Mouse (Mus musculus): ENCODE results near the gene Dnah17.

The Dnah17 gene

DNA sequence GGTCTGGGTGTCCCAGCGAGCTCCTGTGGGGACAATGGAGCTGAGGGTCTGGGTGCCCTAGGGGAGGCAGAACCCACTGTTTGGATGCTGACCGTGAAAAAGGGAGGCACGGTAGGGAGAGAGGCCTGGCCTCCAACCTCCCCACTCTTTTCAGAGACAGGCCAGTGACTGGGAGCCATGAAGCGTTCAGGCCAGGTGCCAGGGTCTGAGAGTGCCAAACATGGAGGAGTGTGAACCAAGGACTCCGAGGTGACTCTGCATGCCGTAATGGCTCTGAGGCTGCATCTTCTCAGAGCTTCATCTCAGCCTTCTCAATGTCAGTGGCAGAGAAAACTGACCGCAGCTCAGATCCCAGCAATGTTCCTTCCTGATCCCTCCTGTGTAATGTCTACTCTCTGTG, 107.0 kb downstream of the Dnah17 start:
- DNase-seq (ENCODE audit: low read depth) = no peak

DNA sequence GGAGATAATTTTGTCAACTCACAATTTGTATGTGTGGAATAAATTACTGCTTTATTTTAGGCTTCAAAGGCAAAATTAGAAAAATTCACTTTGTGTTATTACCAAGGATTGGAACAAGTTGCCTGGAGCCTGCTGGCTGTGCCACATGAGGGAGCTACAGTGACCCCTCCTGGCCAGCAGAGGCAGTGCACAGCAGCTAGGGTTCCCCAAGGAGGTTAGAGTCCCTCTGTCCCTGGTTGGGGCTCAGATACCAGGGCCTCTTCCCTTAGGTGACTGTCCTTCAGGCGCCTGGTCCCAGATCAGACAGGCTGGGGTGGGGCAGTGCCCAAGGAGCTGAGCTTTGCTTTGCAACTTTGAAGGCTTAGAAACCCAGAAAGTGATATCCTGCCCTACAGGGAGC, 108.6 kb downstream of the Dnah17 start:
- DNase-seq (ENCODE audit: low read depth) = no peak

DNA sequence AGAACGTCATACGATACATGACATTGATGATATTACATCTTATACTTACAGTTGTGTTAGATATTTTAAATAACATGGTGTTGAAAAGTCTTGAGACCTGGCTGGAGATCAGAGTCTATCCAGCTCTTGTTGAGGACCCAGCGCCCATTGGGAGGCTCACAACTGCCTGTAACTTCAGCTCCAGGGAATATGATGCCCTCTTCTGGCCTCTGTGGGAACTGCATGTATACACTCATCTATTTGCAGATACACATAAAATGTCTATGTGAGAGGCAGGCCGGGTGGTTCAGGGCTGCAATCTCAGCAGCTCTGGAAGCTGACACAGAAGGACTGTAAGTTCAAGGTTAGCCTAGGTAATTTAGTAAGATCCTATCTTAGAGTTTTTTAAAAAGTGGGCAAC, 112.1 kb downstream of the Dnah17 start:
- no peak for DNase-seq (ENCODE audit: low read depth)

DNA sequence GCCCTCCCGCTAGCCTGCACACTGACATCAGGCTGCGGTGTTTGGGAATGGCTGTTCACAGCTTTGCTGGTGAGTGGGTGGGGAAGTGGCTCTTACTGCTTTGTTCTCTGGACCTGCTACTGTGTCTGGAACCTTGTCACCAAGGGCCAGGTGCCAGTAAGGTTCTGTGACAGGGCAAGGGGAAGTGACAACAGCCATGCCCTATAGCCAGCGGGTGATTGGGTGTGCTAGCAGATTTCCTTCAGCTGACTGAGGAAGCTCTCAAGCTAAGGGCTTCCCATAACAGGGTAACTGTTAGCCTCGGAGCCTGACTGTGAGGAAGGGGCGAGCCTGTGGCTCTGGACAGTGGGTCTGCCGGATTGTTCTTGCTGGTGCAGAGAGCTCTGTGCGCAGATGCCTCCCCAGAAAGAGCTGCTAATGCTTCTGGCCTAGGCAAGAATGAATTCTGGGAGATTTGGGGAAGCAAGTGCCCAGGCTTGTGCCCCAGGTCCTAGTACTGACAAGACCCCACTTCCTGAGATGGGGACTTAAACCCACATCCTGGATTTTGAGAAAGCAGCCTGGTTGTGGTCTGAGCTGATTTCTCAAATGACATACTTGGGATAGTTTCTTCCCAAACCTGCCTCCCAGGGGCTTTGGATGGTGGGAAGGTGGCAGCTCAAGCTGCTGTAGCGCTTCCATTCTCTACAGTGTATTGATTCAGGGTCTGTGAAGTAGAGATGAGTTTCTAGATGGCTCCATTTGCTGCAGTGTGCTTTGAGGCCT, 114.9 kb downstream of the Dnah17 start:
- no peak for DNase-seq (ENCODE audit: low read depth)

DNA sequence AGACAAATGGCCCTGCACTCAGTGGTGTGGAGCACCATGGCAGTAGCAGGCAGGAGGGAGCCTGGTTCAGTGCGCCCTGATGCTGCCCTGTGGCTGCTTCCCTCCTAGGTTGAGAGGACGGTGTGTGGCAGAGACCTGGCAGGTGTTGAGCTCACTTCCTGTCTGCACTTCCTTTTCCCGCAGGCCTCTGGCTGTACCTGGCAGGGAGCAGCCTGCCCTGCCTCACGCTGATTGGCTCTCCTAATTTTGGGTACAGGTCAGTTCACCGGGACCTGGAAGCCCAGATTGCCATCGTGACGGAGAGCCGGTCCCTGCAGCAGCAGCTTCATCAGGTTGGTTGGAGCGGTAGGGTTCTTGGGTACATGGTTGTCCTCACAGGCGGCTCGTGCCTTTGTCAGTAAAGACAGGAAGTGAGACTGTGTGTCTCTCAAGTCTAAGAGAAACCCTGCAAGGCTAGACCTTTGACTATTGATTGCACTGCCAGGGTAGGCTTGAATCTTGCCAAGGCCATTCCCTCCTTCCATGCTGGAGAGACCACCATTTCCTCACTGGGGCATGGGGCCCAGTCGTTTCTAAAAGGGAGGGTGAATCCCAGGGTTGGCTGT, 115.9 kb downstream of the Dnah17 start:
- no peak for DNase-seq (ENCODE audit: low read depth)

DNA sequence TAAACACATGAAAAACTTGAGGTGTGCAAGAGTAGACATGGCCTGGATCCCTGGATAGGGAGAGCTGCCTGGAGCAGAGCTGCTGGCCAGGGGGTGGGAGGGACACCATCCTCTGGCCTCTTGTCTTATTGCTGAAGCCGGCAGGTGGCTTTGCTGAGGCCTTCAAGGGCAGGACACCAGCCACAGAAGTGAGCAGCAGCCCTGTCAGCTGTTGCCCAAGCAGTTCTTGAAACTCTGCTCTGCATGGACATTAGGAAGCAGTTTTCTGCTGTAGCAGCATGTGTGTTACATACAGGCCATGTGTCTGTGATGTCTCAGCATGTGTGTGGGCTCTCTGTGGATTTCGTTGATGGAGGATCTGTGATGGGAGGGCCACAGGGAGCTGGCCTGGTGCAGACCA, 117.1 kb downstream of the Dnah17 start:
- DNase-seq (ENCODE audit: low read depth) = no peak

DNA sequence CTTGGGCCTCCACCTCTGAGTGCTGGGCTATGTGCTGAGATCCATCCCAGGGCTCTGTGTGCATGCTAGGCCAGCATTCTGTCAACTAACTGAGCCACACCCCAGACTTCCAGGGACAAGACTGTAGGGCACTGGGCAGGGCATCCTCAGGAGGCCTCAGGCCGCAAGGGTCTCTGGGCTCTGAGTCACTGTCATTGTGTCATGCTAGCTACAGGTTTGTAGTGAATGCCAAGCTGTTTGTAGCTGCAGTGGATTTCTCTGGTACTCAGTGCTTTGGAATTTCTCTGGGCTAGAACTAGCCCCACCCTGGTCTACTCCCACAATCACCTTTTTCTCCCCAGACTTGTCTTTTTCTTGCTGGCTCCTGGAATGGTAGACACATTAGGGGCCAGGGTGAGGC, 117.8 kb downstream of the Dnah17 start:
- DNase-seq (ENCODE audit: low read depth) = no peak

DNA sequence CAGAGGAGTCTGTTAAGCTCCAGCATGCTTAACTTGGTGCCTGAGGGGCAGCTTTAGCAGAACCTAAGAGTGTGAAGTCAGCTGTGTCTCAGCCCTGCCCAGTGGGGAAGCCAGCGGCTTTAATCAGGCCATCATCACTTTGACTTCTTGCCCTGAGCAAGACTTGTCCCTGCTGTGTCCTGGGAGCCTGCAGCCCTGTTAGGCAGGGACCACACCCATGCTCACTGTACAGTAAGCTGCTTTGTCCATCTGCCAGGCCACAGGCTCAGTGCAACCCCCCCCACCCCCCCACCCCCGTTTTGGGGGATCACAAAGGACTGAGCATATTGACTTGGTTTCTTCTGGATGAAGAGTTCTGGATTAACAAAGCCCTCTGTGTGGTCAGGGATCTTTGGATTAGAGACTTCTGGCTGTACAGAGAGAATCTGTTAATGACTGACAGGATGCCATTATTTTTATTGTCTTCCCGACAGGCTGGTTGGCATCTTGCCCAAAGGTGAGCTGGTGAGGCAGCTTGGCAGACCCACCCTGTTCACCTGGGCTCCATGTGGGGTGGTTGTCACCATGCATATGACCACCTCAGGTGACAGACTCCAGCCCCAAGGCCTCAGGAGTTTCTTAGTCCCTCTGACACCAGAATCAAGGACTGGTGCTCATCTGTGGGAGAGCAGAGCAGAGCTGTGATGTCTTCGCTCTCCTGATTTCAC, 120.4 kb downstream of the Dnah17 start:
- no peak for DNase-seq (ENCODE audit: low read depth)

DNA sequence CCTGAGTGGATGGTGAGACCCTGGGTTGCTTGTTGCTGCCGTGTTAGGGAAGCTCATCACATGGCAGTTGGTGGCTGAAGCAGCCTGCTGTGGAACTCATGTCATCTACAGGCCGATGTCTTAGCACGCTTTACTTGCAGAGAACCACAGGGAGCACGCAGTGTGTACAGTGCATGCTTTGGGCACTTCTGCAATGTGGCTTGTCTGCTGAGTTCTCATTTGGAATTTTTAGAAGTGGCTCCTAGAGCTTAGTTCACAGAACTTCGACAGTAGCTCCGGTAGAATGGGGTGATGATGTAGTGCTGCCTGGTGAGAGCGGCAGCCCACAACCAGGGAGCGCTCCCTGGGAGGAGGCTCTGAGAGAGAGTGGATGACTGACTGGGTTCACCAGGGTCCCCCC, 121.6 kb downstream of the Dnah17 start:
- DNase-seq (ENCODE audit: low read depth) = no peak

DNA sequence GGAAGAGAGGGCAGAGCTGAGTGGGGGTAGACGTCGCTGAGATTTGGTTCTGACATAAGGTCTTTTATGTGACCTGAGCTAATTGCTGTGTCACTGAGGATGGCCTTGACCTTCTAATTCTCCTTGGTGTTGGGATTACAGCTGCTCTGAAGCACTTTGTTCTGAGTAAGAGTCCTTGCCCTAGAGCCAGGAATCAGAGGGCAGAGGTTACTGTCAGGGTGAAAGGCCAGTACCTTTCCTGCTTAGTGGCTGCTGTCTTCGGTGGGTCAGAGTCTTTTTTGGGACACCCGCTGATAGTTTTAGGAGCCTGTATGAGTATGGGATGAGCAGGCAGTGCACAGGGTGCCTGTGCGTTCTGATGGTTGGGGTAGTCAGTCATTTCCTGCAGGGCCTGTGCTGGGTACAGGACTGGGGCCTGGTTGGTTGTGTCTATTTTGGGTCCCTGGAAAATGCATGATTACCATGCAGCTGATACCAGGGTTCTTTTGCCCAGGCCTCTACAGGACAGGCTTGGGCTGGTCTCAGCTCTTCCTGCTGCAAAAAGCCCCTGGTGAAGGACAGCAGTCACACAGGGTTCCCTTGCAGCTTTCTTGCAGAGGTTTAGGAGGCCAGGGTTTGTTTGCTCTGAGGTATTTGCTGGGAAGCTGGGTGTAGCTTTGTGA, 122.2 kb downstream of the Dnah17 start:
- DNase-seq (ENCODE audit: low read depth) = no peak

DNA sequence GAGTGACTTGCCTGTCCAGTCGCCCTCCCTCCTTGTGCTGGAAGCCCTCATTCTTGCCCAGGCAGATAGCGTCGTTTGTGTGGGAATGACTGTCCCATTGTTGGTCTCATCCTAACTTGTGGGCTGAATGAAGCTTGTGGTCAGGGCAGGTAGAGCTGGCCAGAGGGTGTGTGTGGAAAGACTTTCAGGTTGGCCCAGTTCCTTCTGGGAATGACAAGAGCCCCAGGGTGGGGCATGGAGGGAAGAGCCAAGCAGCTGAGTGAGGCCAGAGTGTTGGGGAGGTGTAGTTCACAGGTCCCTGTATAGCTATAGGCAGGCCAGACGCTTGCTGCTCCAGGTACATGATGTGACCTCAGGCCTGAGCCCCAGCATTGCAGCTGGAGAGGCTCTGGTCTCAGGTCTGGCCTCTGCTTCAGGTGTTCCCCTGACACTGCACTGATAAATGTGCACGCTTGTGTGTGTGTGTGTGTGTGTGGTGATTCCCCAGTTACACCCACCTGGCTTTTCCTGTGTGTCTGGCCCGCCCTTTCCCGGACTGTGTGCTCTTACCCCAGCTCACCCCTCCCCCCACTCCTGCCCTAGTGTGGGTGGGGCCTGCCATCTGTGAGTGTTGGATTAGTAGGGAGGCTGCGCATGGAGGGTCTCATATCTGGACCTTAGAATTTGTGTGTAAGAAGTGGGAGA, 122.8 kb downstream of the Dnah17 start:
- no peak for DNase-seq (ENCODE audit: low read depth)

DNA sequence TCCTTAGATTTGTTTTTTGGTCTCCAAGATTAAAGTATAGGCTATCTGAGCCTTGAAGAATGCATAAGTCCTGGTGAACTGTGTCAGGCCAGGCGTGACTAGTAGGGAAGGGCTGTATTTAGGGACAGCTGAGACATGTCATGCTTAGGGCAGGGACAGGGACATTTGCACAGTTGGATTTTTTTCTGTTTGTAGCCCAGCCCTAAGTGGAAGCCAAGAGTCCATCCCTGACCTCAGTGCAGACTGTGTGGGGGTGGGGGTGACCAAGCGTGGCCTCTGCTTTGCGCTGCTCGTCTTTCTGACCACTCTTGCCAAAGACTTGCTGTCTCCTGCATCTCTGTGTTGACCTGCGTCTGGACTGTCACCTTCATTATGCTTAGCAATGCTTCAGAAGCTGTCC, 126.2 kb downstream of the Dnah17 start:
- no peak for DNase-seq (ENCODE audit: low read depth)

DNA sequence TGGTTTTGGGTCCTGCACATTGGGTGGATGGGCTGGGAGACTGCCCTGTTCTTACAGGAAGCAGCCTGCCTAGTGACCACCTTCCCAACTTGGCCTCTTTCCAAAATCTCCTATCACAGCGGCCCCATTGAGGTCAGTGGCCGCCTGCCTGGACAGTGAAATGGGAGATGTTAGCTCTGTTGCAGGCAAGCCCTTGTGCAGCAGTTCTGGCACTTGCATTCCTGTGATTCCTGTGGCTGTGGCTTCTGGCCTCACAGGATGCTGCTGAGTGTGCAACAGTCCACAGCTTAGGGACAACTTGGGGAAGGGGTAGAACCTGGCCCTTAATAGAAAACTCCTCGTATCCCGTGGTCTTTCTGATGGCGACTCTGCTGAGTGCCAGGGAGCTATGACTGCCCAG, 126.7 kb downstream of the Dnah17 start:
- no peak for DNase-seq (ENCODE audit: low read depth)

DNA sequence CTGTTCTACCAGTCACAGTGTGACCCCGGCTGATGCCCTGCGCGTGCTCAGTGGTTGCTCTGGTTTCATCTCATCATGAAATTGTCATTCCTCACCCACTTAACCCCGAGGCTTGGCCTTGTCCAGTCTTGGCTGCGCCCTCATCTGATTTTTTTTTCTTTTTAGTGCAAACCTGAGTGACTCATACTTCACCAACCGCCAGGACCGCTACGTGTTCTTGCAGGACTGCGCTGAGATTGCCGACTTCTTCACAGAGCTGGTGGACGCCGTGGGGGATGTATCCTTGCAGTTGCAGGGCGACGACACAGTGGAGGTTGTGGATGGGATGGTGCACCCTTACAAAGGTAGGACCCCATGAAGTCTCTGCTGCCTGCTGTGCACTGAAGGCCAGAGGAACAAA, 127.3 kb downstream of the Dnah17 start:
- DNase-seq (ENCODE audit: low read depth) = no peak

DNA sequence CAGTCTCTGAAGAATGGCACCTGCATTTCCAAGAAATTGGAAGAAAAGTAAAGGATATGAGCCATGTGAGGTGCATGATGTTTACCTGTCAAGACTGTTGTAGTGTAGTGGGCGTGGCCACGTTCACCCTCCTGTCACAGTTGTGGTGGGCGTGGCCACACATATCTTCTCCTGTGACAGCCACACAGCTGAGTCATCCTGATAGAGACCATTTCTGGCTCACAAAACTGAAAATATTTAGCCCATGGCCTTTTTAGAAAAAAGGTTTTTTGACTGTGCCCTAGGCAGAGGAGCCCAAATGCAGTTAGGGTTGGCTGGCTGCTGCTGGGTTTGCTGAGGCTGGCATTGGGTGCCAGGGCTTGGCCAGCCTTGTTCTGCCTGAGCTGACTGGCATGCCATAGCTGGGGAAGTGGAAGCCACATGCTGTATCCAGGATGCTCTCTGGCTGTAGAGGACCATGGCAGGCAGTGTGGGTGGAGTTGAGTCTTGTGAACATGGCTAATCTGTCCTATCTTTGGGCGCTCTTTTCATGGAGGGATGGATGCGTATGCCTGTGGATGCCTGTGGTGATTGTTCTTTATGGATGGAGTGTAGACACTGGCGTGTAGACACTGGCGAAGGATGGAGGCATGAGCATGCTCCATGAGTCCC, 129.7 kb downstream of the Dnah17 start:
- no peak for DNase-seq (ENCODE audit: low read depth)

DNA sequence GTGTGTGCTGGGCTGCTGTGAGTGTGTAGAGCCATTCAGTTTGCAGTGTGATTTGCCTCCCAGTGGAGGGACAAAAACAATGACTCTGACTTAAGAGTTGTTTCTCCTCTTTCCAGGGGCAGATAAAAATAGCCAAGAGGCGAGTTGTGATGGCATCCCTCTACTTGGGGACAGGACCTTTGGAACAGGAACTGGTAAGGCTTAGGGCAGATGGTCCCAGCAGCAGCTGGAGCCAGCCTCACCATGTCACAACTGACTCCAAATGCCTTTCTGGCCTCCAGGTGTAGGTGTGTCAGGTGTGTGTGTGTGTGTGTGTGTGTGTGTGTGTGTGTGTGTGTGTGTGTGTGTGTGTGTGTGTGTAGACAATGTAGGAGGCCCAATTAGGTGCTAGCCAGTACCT, 130.4 kb downstream of the Dnah17 start:
- DNase-seq (ENCODE audit: low read depth) = no peak

DNA sequence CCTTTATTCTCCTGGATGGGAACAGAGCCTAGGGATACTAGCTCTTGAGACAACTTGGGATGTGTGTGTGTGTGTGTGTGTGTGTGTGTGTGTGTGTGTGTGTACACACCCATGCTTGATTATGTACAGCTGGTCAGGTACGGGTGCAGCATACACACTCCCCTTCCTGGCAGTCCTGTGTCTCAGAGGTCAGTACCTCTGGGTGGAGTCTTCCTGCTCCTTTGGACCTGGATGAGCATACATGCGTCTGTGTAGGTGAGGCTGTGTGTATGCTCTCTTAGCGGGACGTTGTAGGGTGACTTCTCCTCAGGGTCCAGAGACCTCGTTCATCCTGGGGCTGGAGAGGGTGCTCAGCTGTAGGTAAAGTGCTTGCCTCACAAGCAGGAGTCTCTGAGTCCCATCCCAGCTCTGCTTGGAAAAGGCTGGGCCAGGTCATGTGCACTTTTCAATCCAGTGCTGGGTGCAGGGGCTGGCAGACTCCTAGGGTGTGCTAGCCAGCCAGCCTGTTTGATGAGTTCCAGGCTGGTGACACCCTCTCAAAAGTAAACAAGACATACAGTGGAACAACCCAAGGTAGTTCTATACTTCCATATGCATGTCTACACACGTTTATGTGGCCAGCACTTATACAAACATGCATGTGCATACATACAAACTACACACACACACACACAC, 131.0 kb downstream of the Dnah17 start:
- DNase-seq (ENCODE audit: low read depth) = no peak

DNA sequence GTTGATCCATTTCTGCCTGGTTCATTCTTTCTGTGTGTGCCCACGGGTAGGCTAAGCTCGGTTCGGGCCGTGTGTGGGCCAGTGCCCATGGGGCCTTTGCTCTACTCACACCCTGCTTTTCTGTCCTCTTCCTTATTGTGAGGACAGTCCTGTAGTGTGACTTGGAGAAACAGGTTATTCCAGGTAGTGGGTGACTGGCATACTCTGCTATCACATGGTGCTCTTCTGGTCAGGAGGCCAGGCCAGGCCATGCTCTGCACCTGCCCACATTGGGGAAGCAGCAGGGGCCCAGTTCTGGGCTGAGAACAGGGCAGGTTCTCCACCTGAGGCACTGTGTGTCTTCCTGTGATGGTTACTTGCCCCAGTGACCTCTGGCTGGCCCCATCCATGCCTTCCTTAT, 132.1 kb downstream of the Dnah17 start:
- no peak for DNase-seq (ENCODE audit: low read depth)

DNA sequence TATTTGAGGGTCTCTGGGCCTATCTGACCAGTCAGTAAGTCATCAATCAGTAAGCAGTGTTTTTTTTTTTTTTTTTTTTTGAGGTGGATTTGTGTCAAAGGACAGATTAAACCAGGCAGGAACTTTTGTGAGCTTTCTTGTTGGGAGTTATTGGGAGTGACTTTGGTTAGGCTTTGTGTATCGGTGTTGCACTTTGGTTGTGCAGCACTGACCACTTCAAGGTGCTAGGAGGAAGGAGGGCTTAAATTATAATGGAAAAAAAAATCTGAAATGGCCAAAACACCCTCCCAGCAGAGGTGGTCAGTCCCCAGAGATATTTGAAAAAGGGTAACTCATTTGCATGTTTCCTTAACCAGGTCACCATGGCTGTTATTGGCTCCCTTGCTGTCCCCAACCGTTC, 133.3 kb downstream of the Dnah17 start:
- no peak for DNase-seq (ENCODE audit: low read depth)

DNA sequence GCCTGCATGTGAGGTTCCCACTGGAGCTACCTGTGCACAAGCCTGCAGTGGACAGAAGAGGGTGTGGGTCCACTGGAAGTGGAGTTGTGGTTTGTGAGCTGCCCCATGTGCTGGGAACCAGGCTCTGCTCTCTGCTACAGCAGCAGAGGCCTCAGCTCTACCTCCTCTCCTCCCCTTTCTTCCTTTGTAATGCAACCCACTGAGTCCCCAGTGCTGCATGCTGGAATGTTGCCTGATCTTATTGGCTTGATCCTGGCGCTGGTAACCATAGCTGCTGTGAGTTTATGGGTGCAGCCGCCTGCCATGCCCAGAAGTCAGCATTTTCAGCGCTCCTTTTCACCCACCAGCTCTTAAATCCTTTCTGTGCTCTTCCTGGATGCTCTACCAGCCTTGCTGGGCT, 134.4 kb downstream of the Dnah17 start:
- no peak for DNase-seq (ENCODE audit: low read depth)

DNA sequence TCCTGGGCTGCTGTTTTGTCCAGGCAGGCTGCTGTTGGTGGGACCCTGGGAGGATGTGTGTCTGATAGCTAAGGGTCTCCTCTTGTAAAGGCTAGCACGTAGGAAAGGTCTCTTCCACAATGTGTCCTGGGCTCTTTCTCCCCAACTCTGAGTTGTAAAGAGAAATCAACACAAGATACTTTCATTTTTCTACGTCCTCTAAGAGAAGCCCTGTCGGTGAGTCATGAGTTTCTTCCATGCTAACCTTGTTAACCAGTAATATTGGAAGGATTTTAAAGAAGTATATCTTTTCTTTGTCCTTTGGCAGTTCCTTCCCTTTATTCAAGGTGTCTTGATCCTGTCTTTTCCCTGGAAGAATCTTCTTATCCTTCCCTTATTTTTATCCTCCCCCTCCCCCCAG, 134.8 kb downstream of the Dnah17 start:
- DNase-seq (ENCODE audit: low read depth) = no peak
